Mouse (Mus musculus) CH12.LX (cell line): ENCODE data around the gene Kcnj6. TPM values are rescaled to one million over a fixed set of nuclear protein-coding genes. Genes with fewer than 3 reads are reported as not detected.

Experiments
- DNase-seq: peaks from one replicate; pipeline ENCODE4 v3.0.0-alpha.2; 2013; ENCODE audit errors: extremely low read depth
- H3K27ac ChIP-seq: 2 replicates; pipeline ENCODE4 v1.5.1; 2012; ENCODE audit warnings: low read depth, mild to moderate bottlenecking, control low read depth, moderate library complexity; ENCODE audit not compliant: insufficient read depth
- H3K27me3 ChIP-seq: replicated peaks from 2 replicates; pipeline ENCODE3; 2012; ENCODE audit warnings: inconsistent platforms
- H3K36me3 ChIP-seq, 2 experiments: replicated peaks in 1 of 2; 2 replicates each; pipeline versions ENCODE3 to v1.6.1; 2012; ENCODE audit warnings: inconsistent platforms in 1 of 2, low read length in 1 of 2, mild to moderate bottlenecking in 1 of 2, mixed read lengths in 1 of 2, moderate library complexity in 1 of 2; ENCODE audit not compliant: control insufficient read depth in 1 of 2, insufficient read depth in 1 of 2
- H3K4me1 ChIP-seq, 2 experiments: 2 replicates each; pipeline ENCODE4 v1.6.1; 2012; ENCODE audit warnings: inconsistent platforms in 1 of 2, moderate library complexity in 1 of 2; ENCODE audit not compliant: insufficient read depth in 2 of 2, control insufficient read depth in 1 of 2
- H3K4me2 ChIP-seq: 2 replicates; pipeline ENCODE4 v1.6.1; 2012; ENCODE audit warnings: low read depth, mild to moderate bottlenecking, control low read depth; ENCODE audit not compliant: poor library complexity, insufficient read depth, severe bottlenecking
- H3K4me3 ChIP-seq, 3 experiments: fragments of 150-350 bp in 1 of 3; sonication (generic) in 1 of 3; replicated peaks in 1 of 3; 2 replicates each; pipeline versions ENCODE3 to v1.5.1; 2011 to 2012; ENCODE audit warnings: low read depth in 2 of 3, low read length in 2 of 3, mild to moderate bottlenecking in 2 of 3, moderate library complexity in 2 of 3, control low read depth in 1 of 3, improper control_type of control experiment in 1 of 3, inconsistent platforms in 1 of 3, mixed read lengths in 1 of 3; ENCODE audit not compliant: poor library complexity in 1 of 3
- H3K79me2 ChIP-seq: replicated peaks from 2 replicates; pipeline ENCODE4 v1.6.1; 2012; ENCODE audit warnings: mild to moderate bottlenecking, moderate library complexity; ENCODE audit not compliant: control insufficient read depth, poor library complexity, insufficient read depth, severe bottlenecking; ENCODE audit errors: extremely low read depth
- H3K9ac ChIP-seq: 2 replicates; pipeline ENCODE4 v1.6.1; 2012; ENCODE audit warnings: low read depth, mild to moderate bottlenecking, control low read depth, moderate library complexity; ENCODE audit not compliant: insufficient read depth
- H3K9me3 ChIP-seq: replicated peaks from 2 replicates; pipeline ENCODE3; 2012; ENCODE audit warnings: low read length, inconsistent platforms, mixed read lengths
- BHLHE40 ChIP-seq: IDR thresholded peaks from 2 replicates; pipeline ENCODE4 v1.6.1; 2011; ENCODE audit warnings: mild to moderate bottlenecking, low read depth, low read length, improper control_type of control experiment
- CHD2 ChIP-seq: IDR thresholded peaks from 2 replicates; pipeline ENCODE4 v1.6.1; 2011; ENCODE audit warnings: low read length, improper control_type of control experiment
- CTCF ChIP-seq, 2 experiments: IDR thresholded peaks in 1 of 2; conservative IDR thresholded peaks in 1 of 2; 2 replicates each; pipeline ENCODE4 v1.5.1; 2011 to 2012; ENCODE audit warnings: low read depth in 2 of 2, low read length in 2 of 2, improper control_type of control experiment in 1 of 2, inconsistent platforms in 1 of 2, mild to moderate bottlenecking in 1 of 2, moderate library complexity in 1 of 2
- ETS1 ChIP-seq: conservative IDR thresholded peaks from 2 replicates; pipeline ENCODE4 v1.6.1; 2012; ENCODE audit warnings: low read depth, mild to moderate bottlenecking, inconsistent platforms, low read length, improper control_type of control experiment, moderate library complexity
- GABPA ChIP-seq: IDR thresholded peaks from 2 replicates; pipeline ENCODE4 v1.6.1; 2012; ENCODE audit warnings: low read depth, low read length, improper control_type of control experiment, inconsistent platforms; ENCODE audit not compliant: insufficient replicate concordance
- IRF4 ChIP-seq: IDR thresholded peaks from 2 replicates; pipeline ENCODE4 v1.6.1; 2014; ENCODE audit warnings: low read depth, mild to moderate bottlenecking, inconsistent platforms, low read length, improper control_type of control experiment
- JUND ChIP-seq: conservative IDR thresholded peaks from 2 replicates; pipeline ENCODE4 v1.6.1; 2011; ENCODE audit warnings: low read depth, low read length, improper control_type of control experiment
- MXI1 ChIP-seq: IDR thresholded peaks from 2 replicates; pipeline ENCODE4 v1.6.1; 2011; ENCODE audit warnings: mild to moderate bottlenecking, low read depth, low read length, improper control_type of control experiment
- MYC ChIP-seq: IDR thresholded peaks from 2 replicates; pipeline ENCODE4 v1.6.1; 2011; ENCODE audit warnings: low read depth, mild to moderate bottlenecking, improper control_type of control experiment, low read length
- PAX5 ChIP-seq: IDR thresholded peaks from 2 replicates; pipeline ENCODE4 v1.6.1; 2012; ENCODE audit warnings: low read length, inconsistent platforms, mixed read lengths
- POLR2A ChIP-seq: IDR thresholded peaks from 2 replicates; pipeline ENCODE4 v1.6.1; 2011; ENCODE audit warnings: low read depth, mild to moderate bottlenecking, improper control_type of control experiment, low read length
- SIN3A ChIP-seq: IDR thresholded peaks from 2 replicates; pipeline ENCODE4 v1.6.1; 2012; ENCODE audit warnings: low read length, improper control_type of control experiment, inconsistent platforms
- TBP ChIP-seq: conservative IDR thresholded peaks from 2 replicates; pipeline ENCODE4 v1.6.1; 2011; ENCODE audit warnings: low read depth, low read length, improper control_type of control experiment
- UBTF ChIP-seq: IDR thresholded peaks from 2 replicates; pipeline ENCODE4 v1.6.1; 2012; ENCODE audit warnings: low read depth, mild to moderate bottlenecking, inconsistent platforms, low read length, improper control_type of control experiment, moderate library complexity
- USF2 ChIP-seq: conservative IDR thresholded peaks from 2 replicates; pipeline ENCODE4 v1.6.1; 2011; ENCODE audit warnings: low read depth, low read length, improper control_type of control experiment
- ZC3H11A ChIP-seq: IDR thresholded peaks from 2 replicates; pipeline ENCODE4 v1.6.1; 2012; ENCODE audit warnings: low read depth, mild to moderate bottlenecking, inconsistent platforms, low read length, improper control_type of control experiment
- ZKSCAN1 ChIP-seq: IDR thresholded peaks from 2 replicates; pipeline ENCODE4 v1.6.1; 2012; ENCODE audit warnings: low read depth, inconsistent platforms, low read length, improper control_type of control experiment, borderline replicate concordance
- ZMIZ1 ChIP-seq: IDR thresholded peaks from 2 replicates; pipeline ENCODE4 v1.6.1; 2012; ENCODE audit warnings: low read depth, mild to moderate bottlenecking, inconsistent platforms, low read length, improper control_type of control experiment
- dilution Hi-C: fragments of 300-500 bp; cut with MboI; formaldehyde crosslinking; loops from 2 replicates; pipeline ENCODE4 v1.14.3; 2020; ENCODE audit warnings: low sequenced_read_pairs; ENCODE audit not compliant: extremely low pct_unique_long_range_greater_than_20kb, extremely low pct_ligation_motif_present
- in situ Hi-C: fragments of 300-500 bp; cut with MboI; formaldehyde crosslinking; loops from 3 replicates; pipeline ENCODE4 v1.14.3; 2019; ENCODE audit warnings: low sequenced_read_pairs, low pct_ligation_motif_present, low pct_unique_long_range_greater_than_20kb, mixed read lengths
- polyA plus RNA-seq: library from polyadenylated mRNA; unstranded; fragments of >175 nt; gene quantifications from 2 replicates; pipeline ENCODE4 v1.2.1, GENCODE M21; 2012; ENCODE audit warnings: low read depth; ENCODE audit not compliant: insufficient read length
- total RNA-seq, 2 experiments: library from RNA; depleted of rRNA; stranded (reverse); fragments of 300-350 nt in 1 of 2; fragments of >200 nt in 1 of 2; gene quantifications; 2 replicates each; pipeline ENCODE4 v1.2.3; 2012 to 2014

The Kcnj6 gene
- total and polyA plus RNA-seq, 3 experiments: not detected

- in situ Hi-C loops: no loop called here
- H3K36me3 ChIP-seq: no peaks in the 10 kb centered on the region
- no peak overlapping the region for H3K27ac ChIP-seq
- no peak overlapping the region for H3K9ac ChIP-seq
- TF ChIP-seq POLR2A (no peak), IRF4 (no peak), CHD2 (no peak), USF2 (no peak), JUND (no peak), SIN3A (no peak), CTCF (conservative IDR thresholded peaks at IDR 0.05 in 1 of 2, IDR thresholded peaks at IDR 0.05 in 1 of 2; ENCODE audit: low read depth in 2 of 2, low read length in 2 of 2) (no peak), ZC3H11A (no peak), TBP (no peak), UBTF (no peak), ETS1 (no peak)
- dilution Hi-C loops: no loop called here
- no peaks in the 10 kb centered on the region; a peak in 1 of 4 replicates for H3K4me1 ChIP-seq
- DNase-seq: no peak
- H3K4me2 ChIP-seq: no peak overlapping the region
- H3K9me3 ChIP-seq: no peaks in the 10 kb centered on the region
- H3K4me3 ChIP-seq: no peak overlapping the region
- peaks cover 9% of the 10 kb centered on the region for H3K27me3 ChIP-seq
- H3K79me2 ChIP-seq: no peaks in the 10 kb centered on the region
These were observed 141.5 kb downstream of the Kcnj6 start for GRCm38 (mm10) chr16:94855990-94856389.

GRCm38 (mm10) chr16:94852407-94853160 is 144.9 kb downstream of the Kcnj6 start:
- dilution Hi-C loops (no loop called here), in situ Hi-C loops (no loop called here)
- TF ChIP-seq POLR2A: no peak
- TF ChIP-seq BHLHE40: peak; percentile 47; the same call in 1 of the 2 replicates
- TF ChIP-seq SIN3A: no peak
- Histone ChIP-seq H3K9ac (no peak overlapping the region), H3K79me2 (no peaks in the 10 kb centered on the region), H3K4me2 (no peak overlapping the region), H3K4me3 (no peak overlapping the region), H3K36me3 (no peaks in the 10 kb centered on the region), H3K27ac (no peak overlapping the region), H3K27me3 (peaks cover 6% of the 10 kb centered on the region), H3K9me3 (no peaks in the 10 kb centered on the region), H3K4me1 (no peaks in the 10 kb centered on the region; a peak in 1 of 4 replicates)
- no peak for DNase-seq

- in situ Hi-C loops: no loop called here
- no peak for DNase-seq
- dilution Hi-C loops: no loop called here
- no peaks in the 10 kb centered on the region for H3K79me2 ChIP-seq
- no peak overlapping the region for H3K27ac ChIP-seq
- H3K4me3 ChIP-seq: no peak overlapping the region
- H3K4me2 ChIP-seq: no peak overlapping the region
- H3K9ac ChIP-seq: no peak overlapping the region
- no peaks in the 10 kb centered on the region for H3K36me3 ChIP-seq
- peaks cover 5% of the 10 kb centered on the region for H3K27me3 ChIP-seq
- TF ChIP-seq TBP (no peak), ZKSCAN1 (no peak), PAX5 (no peak), POLR2A (no peak), CHD2 (no peak), MXI1 (no peak), ZMIZ1 (no peak), MYC (no peak), GABPA (no peak)
- TF ChIP-seq, all 38 proteins: peak for 0
- peaks cover 7% of the 10 kb centered on the region for H3K9me3 ChIP-seq
- H3K4me1 ChIP-seq: peaks cover 6 to 9% of the 10 kb centered on the region in 2 experiments
These were observed 147.1 kb downstream of the Kcnj6 start for GRCm38 (mm10) chr16:94850393-94850792.
